Mouse (Mus musculus): ENCODE results near the gene Vmn2r34.
"Not testable (repeated sequence)": the region's sequence is repeated elsewhere in the genome, so short reads cannot be mapped to it uniquely, and the experiment has no call there.

Vmn2r34 gene

DNA sequence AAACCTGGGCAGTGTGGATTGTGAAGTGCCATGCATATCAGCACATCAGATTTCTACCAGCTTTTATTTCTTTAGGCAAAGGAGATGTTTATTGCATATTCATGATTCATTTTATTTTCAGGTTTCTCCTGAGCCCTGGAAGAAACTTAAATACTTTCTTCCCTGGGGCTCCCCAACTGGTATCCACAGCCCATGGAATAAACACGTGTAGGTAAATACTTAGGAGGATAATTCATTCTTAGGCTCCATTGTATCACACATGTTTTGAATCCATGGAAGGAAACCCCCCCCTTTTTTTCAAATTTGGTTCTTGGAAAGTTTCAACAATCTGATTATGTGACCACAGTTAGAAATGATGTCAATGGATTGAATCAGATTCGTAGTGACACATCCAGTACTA lies at the start of gene Vmn2r34:
Vmn2r34 (minus strand) TSS at position 101 of the 400 bp plus-strand sequence.
- not testable (repeated sequence) for DNase-seq (ENCODE audit: low spot score)

DNA sequence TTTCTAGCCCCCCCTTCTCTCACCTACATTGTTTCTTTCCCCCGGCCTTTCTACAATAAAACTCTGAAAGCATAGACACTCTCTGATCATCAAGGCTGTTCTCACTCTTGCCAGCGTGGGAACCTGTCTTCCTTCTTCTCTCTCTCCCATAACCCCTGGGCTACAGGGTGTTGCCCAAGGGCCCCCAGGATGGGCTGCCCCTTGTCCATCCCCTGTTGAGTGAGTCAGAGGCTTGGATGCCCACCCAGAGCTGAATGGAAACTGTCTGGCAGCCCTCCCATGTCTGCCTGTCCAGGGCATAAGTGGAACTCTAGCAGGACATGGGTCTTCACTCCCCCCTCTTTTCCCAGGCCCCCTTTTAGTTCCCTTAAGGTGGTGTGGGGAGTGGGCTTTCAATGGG lies 15.3 kb downstream of the Vmn2r34 start:
- not testable (repeated sequence) for DNase-seq (ENCODE audit: low spot score)
